Mouse (Mus musculus): ENCODE measurements around the gene Cnnm1.
A peak's percentile ranks its signal among the peaks of the same experiment; 100 is the strongest.
"Not testable (repeated sequence)": the region's sequence is repeated elsewhere in the genome, so short reads cannot be mapped to it uniquely, and the experiment has no call there.

The Cnnm1 gene

DNA sequence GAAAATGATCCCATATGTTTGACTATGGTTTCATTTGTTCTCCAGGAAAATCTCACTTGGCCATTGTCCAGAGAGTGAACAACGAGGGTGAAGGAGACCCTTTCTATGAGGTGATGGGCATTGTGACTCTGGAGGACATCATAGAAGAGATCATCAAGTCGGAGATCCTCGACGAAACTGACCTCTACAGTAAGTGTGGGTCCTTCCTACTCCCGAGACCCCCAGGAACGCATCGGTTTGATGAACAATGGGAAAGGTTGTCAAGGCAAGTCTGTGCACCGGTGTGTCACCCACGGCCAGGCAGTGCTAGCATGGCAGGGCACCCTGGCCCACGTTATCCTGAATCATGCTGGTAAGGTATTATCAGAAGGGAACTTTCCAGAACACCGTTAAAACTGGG lies 24.8 kb downstream of the Cnnm1 start:
- ATAC-seq (ENCODE audit: low TSS enrichment), result no peak

- no peak for ATAC-seq (ENCODE audit: low TSS enrichment)
These were observed 25.5 kb downstream of the Cnnm1 start for GRCm38 (mm10) chr19:43465601-43466255.

GRCm38 (mm10) chr19:43467927-43468685 lies 27.9 kb downstream of the Cnnm1 start:
- peak; percentile 81 for ATAC-seq (ENCODE audit: low TSS enrichment)

DNA sequence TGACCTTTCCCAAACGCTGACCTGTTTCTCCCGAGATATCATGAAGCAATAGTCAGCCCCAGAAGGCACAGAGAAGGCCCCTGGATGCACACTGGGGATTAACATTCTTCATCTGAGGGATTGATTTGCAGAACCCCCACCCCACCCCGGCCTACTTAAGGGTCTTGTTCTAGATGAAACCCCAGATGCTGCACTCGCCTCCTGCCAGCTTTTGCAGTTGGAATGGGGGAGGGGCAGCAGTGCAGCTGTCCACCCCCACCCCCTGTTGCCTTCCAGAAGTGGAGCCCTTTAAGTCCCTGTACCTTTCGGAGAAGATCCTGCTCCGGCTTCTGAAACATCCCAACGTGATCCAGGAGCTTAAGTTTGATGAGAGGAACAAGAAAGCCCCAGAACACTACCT lies 29.1 kb downstream of the Cnnm1 start:
- no peak for ATAC-seq (ENCODE audit: low TSS enrichment)

- ATAC-seq (ENCODE audit: low TSS enrichment), result peak; percentile 25; the same call in 1 of the 2 replicates
These were observed 32.1 kb downstream of the Cnnm1 start for GRCm38 (mm10) chr19:43472331-43472730.

- no peak for ATAC-seq (ENCODE audit: low TSS enrichment)
These were observed 32.5 kb downstream of the Cnnm1 start for GRCm38 (mm10) chr19:43472781-43473180.

GRCm38 (mm10) chr19:43475642-43476041 lies 35.4 kb downstream of the Cnnm1 start:
- no peak for ATAC-seq (ENCODE audit: low TSS enrichment)

- ATAC-seq (ENCODE audit: low TSS enrichment), result no peak
These were observed 35.8 kb downstream of the Cnnm1 start for GRCm38 (mm10) chr19:43476063-43476462.

- no peak for ATAC-seq (ENCODE audit: low TSS enrichment)
These were observed 37.2 kb downstream of the Cnnm1 start for GRCm38 (mm10) chr19:43477436-43477835.

- ATAC-seq (ENCODE audit: low TSS enrichment), result peak; percentile 79
These were observed 38.7 kb downstream of the Cnnm1 start for GRCm38 (mm10) chr19:43478891-43479290.

- ATAC-seq (ENCODE audit: low TSS enrichment), result no peak
These were observed 39.2 kb downstream of the Cnnm1 start for GRCm38 (mm10) chr19:43479431-43479830.

DNA sequence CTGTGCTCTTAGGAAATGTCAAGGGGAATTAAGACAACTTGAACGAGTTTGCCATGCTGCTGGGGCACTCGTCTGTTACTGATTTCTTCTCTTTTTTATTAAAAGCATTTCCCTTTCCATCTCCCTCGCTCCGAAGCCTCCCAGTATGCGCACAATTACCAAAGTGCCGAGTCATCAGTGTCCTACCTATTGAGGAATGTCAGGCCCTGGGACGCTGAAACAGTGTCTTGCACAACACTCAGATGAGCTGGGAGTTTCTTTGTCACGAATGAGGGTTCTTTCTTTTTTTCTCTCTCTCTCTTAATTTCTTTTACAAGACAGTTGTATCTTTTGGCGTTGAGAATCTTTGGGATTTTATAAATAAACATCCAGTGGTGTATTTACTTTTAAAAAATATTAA lies 40.3 kb downstream of the Cnnm1 start:
- no peak for ATAC-seq (ENCODE audit: low TSS enrichment)

- no peak for ATAC-seq (ENCODE audit: low TSS enrichment)
These were observed 47.2 kb downstream of the Cnnm1 start for GRCm38 (mm10) chr19:43487429-43487828.

DNA sequence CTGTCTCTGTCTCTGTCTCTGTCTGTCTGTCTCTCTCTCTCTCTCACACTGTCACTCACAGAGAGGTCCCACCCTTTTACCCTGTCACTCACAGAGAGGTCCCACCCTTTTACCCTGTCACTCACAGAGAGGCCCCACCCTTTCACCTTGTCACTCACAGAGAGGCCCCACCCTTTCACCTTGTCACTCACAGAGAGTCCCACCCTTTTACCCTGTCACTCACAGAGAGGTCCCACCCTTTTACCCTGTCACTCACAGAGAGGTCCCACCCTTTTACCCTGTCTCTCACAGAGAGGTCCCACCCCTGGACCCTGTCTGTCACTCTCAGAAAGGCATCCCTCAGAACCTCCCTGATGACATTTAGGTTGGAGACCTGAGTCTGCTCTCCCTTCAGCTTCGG lies 53.1 kb downstream of the Cnnm1 start:
- not testable (repeated sequence) for ATAC-seq (ENCODE audit: low TSS enrichment)

- ATAC-seq (ENCODE audit: low TSS enrichment), result no peak
These were observed 53.6 kb downstream of the Cnnm1 start for GRCm38 (mm10) chr19:43493878-43494277.

GRCm38 (mm10) chr19:43494914-43495313 lies 54.7 kb downstream of the Cnnm1 start:
- no peak for ATAC-seq (ENCODE audit: low TSS enrichment)

DNA sequence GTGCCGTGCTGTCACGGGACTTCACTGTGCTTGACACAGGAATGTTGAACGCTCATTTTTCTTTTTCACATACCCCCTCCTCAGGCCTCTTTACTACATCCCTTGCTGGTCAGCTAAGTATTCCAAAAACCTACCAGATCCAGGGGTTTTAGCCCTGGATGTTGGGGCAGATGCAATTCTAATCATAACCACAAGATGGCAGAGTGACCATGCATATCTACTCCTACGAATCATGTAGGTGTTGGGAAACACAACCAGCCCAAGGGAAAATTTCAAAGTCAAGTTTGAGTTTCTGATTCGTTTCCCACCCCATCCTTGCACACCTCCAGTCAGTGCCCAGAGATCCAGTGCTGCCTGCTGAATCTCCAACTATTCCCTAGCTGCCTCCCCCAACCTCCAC lies 55.6 kb downstream of the Cnnm1 start:
- peak; percentile 60 for ATAC-seq (ENCODE audit: low TSS enrichment)

DNA sequence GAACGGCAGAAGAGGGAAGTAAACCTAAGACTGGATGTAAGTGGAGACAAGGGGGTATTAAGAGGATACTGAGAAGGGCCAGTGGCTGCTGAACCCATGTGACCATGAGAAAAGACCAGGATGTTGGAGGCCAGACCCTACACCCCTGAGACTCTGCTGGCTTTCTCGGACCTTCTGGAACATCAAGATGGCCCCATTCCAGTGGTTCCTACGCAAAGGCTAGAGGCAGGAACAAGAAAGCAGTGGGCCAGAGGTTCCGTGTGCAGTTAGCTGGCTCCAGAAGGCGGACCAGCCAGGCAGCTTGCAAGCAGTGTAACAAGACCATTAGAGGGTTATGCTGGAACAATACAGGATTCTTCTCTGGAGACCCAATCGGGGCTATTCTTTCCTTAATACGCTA lies 57.2 kb downstream of the Cnnm1 start:
- no peak for ATAC-seq (ENCODE audit: low TSS enrichment)

- no peak for ATAC-seq (ENCODE audit: low TSS enrichment)
These were observed 58.6 kb downstream of the Cnnm1 start for GRCm38 (mm10) chr19:43498874-43499273.

- ATAC-seq (ENCODE audit: low TSS enrichment), result no peak
These were observed 62.4 kb downstream of the Cnnm1 start for GRCm38 (mm10) chr19:43502630-43503029.

- not testable (repeated sequence) for ATAC-seq (ENCODE audit: low TSS enrichment)
These were observed 63.4 kb downstream of the Cnnm1 start for GRCm38 (mm10) chr19:43503593-43503992.

- ATAC-seq (ENCODE audit: low TSS enrichment), result no peak
These were observed 65.2 kb downstream of the Cnnm1 start for GRCm38 (mm10) chr19:43505441-43505840.

- no peak for ATAC-seq (ENCODE audit: low TSS enrichment)
These were observed 70.4 kb downstream of the Cnnm1 start for GRCm38 (mm10) chr19:43510436-43511220.
